Mouse (Mus musculus) liver, adult 2 months (tissue): Measurements from ENCODE around the gene Ppil1. TPM values are rescaled to one million over a fixed set of nuclear protein-coding genes. Genes with fewer than 3 reads are reported as not detected.

Source experiments
- DNase-seq: peaks from one replicate; pipeline ENCODE4 v3.0.0-alpha.2; 2011; ENCODE audit warnings: low read depth, low spot score; ENCODE audit errors: extremely low read depth
- H3K27ac ChIP-seq: fragments of 200-500 bp; replicated peaks from 2 replicates; pipeline ENCODE4 v1.5.1; 2012; ENCODE audit warnings: low read depth, mild to moderate bottlenecking, control low read depth, inconsistent platforms, low read length; ENCODE audit not compliant: insufficient read depth
- H3K27me3 ChIP-seq: fragments of 200-500 bp; 2 replicates; pipeline ENCODE4 v1.6.1; 2012; ENCODE audit warnings: mild to moderate bottlenecking, moderate library complexity, low read length, inconsistent platforms; ENCODE audit not compliant: control insufficient read depth, insufficient read depth
- H3K36me3 ChIP-seq: fragments of 200-500 bp; 2 replicates; pipeline ENCODE4 v1.6.1; 2012; ENCODE audit warnings: low read length, inconsistent platforms; ENCODE audit not compliant: control insufficient read depth, insufficient read depth
- H3K4me1 ChIP-seq: fragments of 200-500 bp; 2 replicates; pipeline ENCODE4 v1.6.1; 2011; ENCODE audit warnings: low read length; ENCODE audit not compliant: control insufficient read depth, insufficient read depth
- H3K4me3 ChIP-seq: fragments of 200-500 bp; 2 replicates; pipeline ENCODE4 v1.5.1; 2011; ENCODE audit warnings: low read depth, mild to moderate bottlenecking, control low read depth, low read length, moderate library complexity; ENCODE audit not compliant: insufficient read depth
- H3K79me2 ChIP-seq: fragments of 200-500 bp; 2 replicates; pipeline ENCODE4 v1.6.1; 2012; ENCODE audit warnings: inconsistent platforms, mild to moderate bottlenecking, low read length, moderate library complexity; ENCODE audit not compliant: control insufficient read depth, insufficient read depth
- H3K9ac ChIP-seq: fragments of 200-500 bp; 2 replicates; pipeline ENCODE4 v1.6.1; 2012; ENCODE audit warnings: low read depth, mild to moderate bottlenecking, control low read depth, inconsistent platforms, low read length
- CTCF ChIP-seq: fragments of 200-500 bp; IDR thresholded peaks from 2 replicates; pipeline ENCODE4 v1.5.1; 2011; ENCODE audit warnings: low read depth, low read length, control low read depth
- POLR2A ChIP-seq: fragments of 200-500 bp; IDR thresholded peaks from 2 replicates; pipeline ENCODE4 v1.6.1; 2011; ENCODE audit warnings: low read length, control low read depth; ENCODE audit not compliant: insufficient read depth; ENCODE audit errors: extremely low read depth
- WGBS: fragments of 180-500 bp; shearing (Covaris S2); methylation state at CpG from one replicate; pipeline ENCODE4 v1.1.7; 2018; 5-methylcytosine and 5-hydroxymethylcytosine counted together
- polyA plus RNA-seq: library from polyadenylated mRNA; depleted of rRNA; stranded (reverse); fragments of >200 nt; gene quantifications from 2 replicates; pipeline ENCODE4 v1.2.3, GENCODE M21; 2012
- total RNA-seq: library from RNA; depleted of rRNA; stranded (reverse); fragments of >200 nt; gene quantifications from 2 replicates; pipeline ENCODE4 v1.2.3, GENCODE M21; 2014

Ppil1 gene
- total and polyA plus RNA-seq, 2 experiments: 10.4 to 14.7 TPM

- H3K36me3 ChIP-seq: peaks cover 11% of the 10 kb centered on the region
- H3K9ac ChIP-seq: no peak overlapping the region
- H3K27ac ChIP-seq: no peak overlapping the region
- no peak overlapping the region for H3K4me3 ChIP-seq
- H3K27me3 ChIP-seq: no peaks in the 10 kb centered on the region
- H3K4me1 ChIP-seq: peaks cover 15% of the 10 kb centered on the region
- peaks cover 32% of the 10 kb centered on the region; the same call in 1 of the 2 replicates for H3K79me2 ChIP-seq
- TF ChIP-seq POLR2A: no peak
- TF ChIP-seq CTCF: no peak
- DNase-seq: no peak
- 95% methylated on average over 5 of the region's 5 CpGs for WGBS
These were observed 16.4 kb upstream of the Ppil1 start for GRCm38 (mm10) chr17:29280422-29280821.

GRCm38 (mm10) chr17:29273889-29274288 lies 9.9 kb upstream of the Ppil1 start:
- peak; percentile 98 for DNase-seq
- Histone ChIP-seq H3K4me1 (peaks cover 26% of the 10 kb centered on the region), H3K27ac (peak overlapping the region; percentile 85), H3K79me2 (peaks cover 27% of the 10 kb centered on the region; the same call in 1 of the 2 replicates), H3K4me3 (no peak overlapping the region), H3K36me3 (peaks cover 2% of the 10 kb centered on the region; the same call in 1 of the 2 replicates), H3K9ac (peak overlapping the region; percentile 55; the same call in 1 of the 2 replicates), H3K27me3 (no peaks in the 10 kb centered on the region)
- TF ChIP-seq CTCF (no peak), POLR2A (no peak)
- 20% methylated on average over 11 of the region's 11 CpGs for WGBS

GRCm38 (mm10) chr17:29273156-29273555 lies 9.2 kb upstream of the Ppil1 start:
- H3K27ac ChIP-seq: peak overlapping the region; percentile 49
- peaks cover 25% of the 10 kb centered on the region; the same call in 1 of the 2 replicates for H3K79me2 ChIP-seq
- H3K4me1 ChIP-seq: peaks cover 22% of the 10 kb centered on the region
- no peak overlapping the region for H3K4me3 ChIP-seq
- 26% methylated on average over 7 of the region's 7 CpGs for WGBS
- H3K27me3 ChIP-seq: no peaks in the 10 kb centered on the region
- H3K9ac ChIP-seq: no peak overlapping the region
- TF ChIP-seq POLR2A (no peak), CTCF (no peak)
- peak; percentile 80 for DNase-seq
- no peaks in the 10 kb centered on the region for H3K36me3 ChIP-seq

- Histone ChIP-seq H3K27ac (no peak overlapping the region; the same call in 1 of the 2 replicates), H3K4me3 (no peak overlapping the region), H3K27me3 (no peaks in the 10 kb centered on the region), H3K79me2 (peaks cover 3% of the 10 kb centered on the region; the same call in 1 of the 2 replicates), H3K36me3 (no peaks in the 10 kb centered on the region), H3K9ac (no peak overlapping the region), H3K4me1 (peaks cover 11% of the 10 kb centered on the region; the same call in 1 of the 2 replicates)
- 85% methylated on average over 9 of the region's 9 CpGs for WGBS
- TF ChIP-seq CTCF (no peak), POLR2A (no peak)
- no peak for DNase-seq
These were observed 6.2 kb upstream of the Ppil1 start for GRCm38 (mm10) chr17:29270148-29270698.

GRCm38 (mm10) chr17:29269349-29269706 lies 5.3 kb upstream of the Ppil1 start:
- Histone ChIP-seq H3K36me3 (no peaks in the 10 kb centered on the region), H3K27ac (peak overlapping the region; percentile 90), H3K4me1 (peaks cover 10% of the 10 kb centered on the region), H3K27me3 (no peaks in the 10 kb centered on the region), H3K9ac (peak overlapping the region; percentile 95), H3K4me3 (peak overlapping the region; percentile 75), H3K79me2 (no peaks in the 10 kb centered on the region; the same call in 1 of the 2 replicates)
- DNase-seq: peak; percentile 52
- TF ChIP-seq CTCF: no peak
- no peak for TF ChIP-seq POLR2A
- WGBS: 2% methylated on average over 10 of the region's 10 CpGs

- H3K79me2 ChIP-seq: no peaks in the 10 kb centered on the region; the same call in 1 of the 2 replicates
- no peaks in the 10 kb centered on the region for H3K36me3 ChIP-seq
- H3K27ac ChIP-seq: peak within 1 kb of the TSS; percentile 90
- WGBS: under 1% methylated on average over 57 of the region's 63 CpGs
- H3K4me3 ChIP-seq: peak within 1 kb of the TSS; percentile 75
- no peaks in the 10 kb centered on the region for H3K27me3 ChIP-seq
- H3K9ac ChIP-seq: peak within 1 kb of the TSS; percentile 95
- TF ChIP-seq CTCF (peak; percentile 70), POLR2A (peak; percentile 65; the same call in 1 of the 2 replicates)
- DNase-seq: peak; percentile 84
- peaks cover 10% of the 10 kb centered on the region for H3K4me1 ChIP-seq
These were observed 4.8 kb upstream of the Ppil1 start, which contains the start of gene BC004004 for GRCm38 (mm10) chr17:29268682-29269348. TSS of gene BC004004 (plus strand) at chr17:29268788.
